Mouse (Mus musculus): ENCODE data around the gene Sp2.

DNA sequence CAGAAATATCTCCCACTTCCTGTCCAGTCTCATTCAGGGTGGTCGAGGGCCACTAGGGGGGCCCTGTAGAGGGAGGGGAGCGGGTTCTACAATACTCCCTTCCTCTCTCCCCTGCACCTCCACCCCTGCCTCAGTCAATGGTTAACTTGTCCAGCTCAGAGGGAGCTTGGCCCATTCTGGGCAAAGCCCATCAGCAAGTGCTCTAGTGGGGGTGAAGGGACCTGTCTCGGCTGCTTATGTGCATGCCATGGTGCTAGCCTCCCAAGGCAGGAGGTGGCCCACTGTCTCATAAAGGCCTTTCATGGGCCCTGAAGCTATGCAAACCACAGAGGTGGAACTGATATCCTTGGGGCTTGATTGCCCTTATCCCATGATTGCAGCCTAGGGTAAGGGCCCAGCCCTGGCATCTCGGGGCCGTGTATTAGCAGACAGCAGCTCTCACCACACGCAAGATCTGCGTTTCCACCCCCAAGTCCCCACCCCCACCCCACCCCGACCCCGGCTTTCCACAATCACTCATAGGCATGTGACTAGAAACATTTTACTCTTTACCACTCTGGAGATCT, 52.9 kb downstream of the Sp2 start:
- TF ChIP-seq CTCF (IDR thresholded peaks at IDR 0.05; ENCODE audit: control insufficient read depth, insufficient read depth, insufficient read length) = no peak
- TF ChIP-seq MAX (IDR thresholded peaks at IDR 0.05) = no peak
- TF ChIP-seq USF1 (IDR thresholded peaks at IDR 0.05; ENCODE audit: low read depth) = no peak
- no peak for TF ChIP-seq CEBPB (IDR thresholded peaks at IDR 0.05; ENCODE audit: low read depth)
- no peak for TF ChIP-seq MYOG (IDR thresholded peaks at IDR 0.05; ENCODE audit: control insufficient read depth, extremely low read depth, insufficient read length)
- TF ChIP-seq MYOD1 (IDR thresholded peaks at IDR 0.05; ENCODE audit: control insufficient read depth, insufficient read length, low read depth) = no peak

All from C2C12 (cell line).